In the genomic region with DNA sequence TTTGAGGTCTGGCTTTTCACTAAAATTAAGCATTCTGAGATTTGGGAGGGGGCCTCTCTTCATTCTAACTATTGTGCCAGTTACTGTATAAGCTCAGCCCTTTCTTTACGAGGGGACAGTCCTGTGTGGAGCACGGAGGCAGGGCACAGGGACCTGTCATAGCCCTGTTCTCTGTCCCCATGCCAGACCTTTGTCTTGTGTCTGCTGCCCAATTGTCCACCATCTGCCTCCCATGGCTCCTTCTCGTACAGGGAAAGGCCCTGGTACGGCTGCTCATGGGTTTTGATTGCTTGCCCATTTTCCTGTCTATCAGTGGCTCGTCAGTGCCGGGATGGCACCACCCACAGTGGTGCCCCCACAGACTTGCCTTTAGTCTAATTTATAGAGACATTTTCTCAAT, we compare ENCODE assay signal across 24 mouse cellular contexts.
DNase-seq lines count a peak whose midpoint lies in the region; ATAC-seq and TF ChIP-seq lines count a peak whose summit lies in the region.
"Had no signal": no experiment of that assay in that cellular context is flagged by ENCODE, and none has a peak within 500 bp of the region (broad histone marks: within the 10 kb centered on the region; RNA-seq: fewer than 3 reads in every experiment).

No protein-coding gene starts in this region.

- peak; percentile 55 for DNase-seq in left cerebral cortex, postnatal 4 days
- DNase-seq in left cerebral cortex, adult 2 months (ENCODE audit: extremely low spot score in 1 of 2, low spot score in 2 of 2), result no peak
- peak; percentile 48 to 52 for DNase-seq in cerebellum, adult 18-20 months
- peak; percentile 67 for DNase-seq in cerebellum, adult 9-11 months
- no peak for DNase-seq in gastrocnemius, postnatal 25 days
- DNase-seq: adrenal gland, adult 8-10 months; B cell, adult 2 months; gastrocnemius, postnatal 10 days; heart, postnatal 14 days; liver, embryonic 13.5 days; lung, adult 18-20 months; lung, postnatal 10 days; right cerebral cortex, postnatal 4 days; thymus, adult 18-20 months; thymus, postnatal 25 days had no signal

- H3K4me3 ChIP-seq in left cerebral cortex, adult 2 months, result no peak overlapping the region
- H3K4me3 ChIP-seq: forebrain, embryonic 13.5 days; hindbrain, embryonic 12.5 days; limb, embryonic 10.5 days; limb, embryonic 15.5 days; liver, embryonic 13.5 days; neural tube, embryonic 13.5 days had no signal

- H3K27ac ChIP-seq in left cerebral cortex, adult 2 months, result no peak overlapping the region
- H3K27ac ChIP-seq: forebrain, embryonic 13.5 days; hindbrain, embryonic 12.5 days; limb, embryonic 10.5 days; liver, embryonic 13.5 days; macrophage; neural tube, embryonic 13.5 days; stomach, postnatal 0 days had no signal

- intact Hi-C loops in left cerebral cortex, postnatal 4 days (cut with DNase I), result no loop called here
- intact Hi-C loops in left cerebral cortex, adult 2 months (cut with DNase I), result no loop called here

- no peak for TF ChIP-seq CTCF in left cerebral cortex, adult 2 months (IDR thresholded peaks at IDR 0.05)

- no peak for ATAC-seq in monocyte, adult 5-6 weeks (replicated peaks; ENCODE audit: insufficient number of reproducible peaks, low FRiP score, low TSS enrichment, poor library complexity, severe bottlenecking)
- ATAC-seq in megakaryocyte, adult 5-6 weeks (ENCODE audit: poor library complexity, severe bottlenecking), result no peak
- ATAC-seq: forebrain, embryonic 13.5 days had no signal

Comparison
In these comparisons a context has a peak if more than half of its experiments do, and no peak if none do; other contexts are left out.
1. DNase-seq: peak in left cerebral cortex, postnatal 4 days (single experiment), cerebellum, adult 18-20 months (2 of 2) and cerebellum, adult 9-11 months (single experiment); none in left cerebral cortex, adult 2 months (0 of 2) and gastrocnemius, postnatal 25 days (single experiment).